Mouse (Mus musculus): ENCODE results near the gene Scg3. TPM values are rescaled to one million over a fixed set of nuclear protein-coding genes. Genes with fewer than 3 reads are reported as not detected.
A peak's percentile ranks its signal among the peaks of the same experiment; 100 is the strongest.

Gene Scg3
- polyA plus RNA-seq, 1 experiment from 2014 or later, result 5.1 TPM

- ATAC-seq (ENCODE audit: low FRiP score, low TSS enrichment) (peak; percentile 82), DNase-seq (ENCODE audit: low spot score) (peak; percentile 54)
- H3K9ac ChIP-seq (ENCODE audit: low read length), result peak within 1 kb of the TSS; percentile 59
- no peaks in the 10 kb centered on the region for H3K9me3 ChIP-seq (ENCODE audit: control insufficient read depth, low read length)
- no peak within 1 kb of the TSS for H3K27ac ChIP-seq (replicated peaks)
- H3K27me3 ChIP-seq (ENCODE audit: control insufficient read depth, insufficient read depth, low read length), result no peaks in the 10 kb centered on the region
- H3K4me2 ChIP-seq (replicated peaks; ENCODE audit: low read depth), result peak within 1 kb of the TSS; percentile 90
- H3K4me3 ChIP-seq (ENCODE audit: low read depth, low read length), result peak within 1 kb of the TSS; percentile 66
- no peaks in the 10 kb centered on the region; the same call in 1 of the 2 replicates for H3K4me1 ChIP-seq (replicated peaks; ENCODE audit: control insufficient read depth, insufficient read depth)
- under 1% methylated on average over 52 of the region's 74 CpGs for WGBS
- H3K36me3 ChIP-seq (ENCODE audit: control insufficient read depth, insufficient read depth, low read length), result no peaks in the 10 kb centered on the region
- TF ChIP-seq EP300 (optimal IDR thresholded peaks at IDR 0.05) (no peak), CTCF (IDR thresholded peaks at IDR 0.05; ENCODE audit: low read depth) (peak; percentile 49; the same call in 1 of the 2 replicates)
Measured at GRCm38 (mm10) chr9:75610571-75611493, 73.0 kb downstream of the Scg3 start, which contains the start of gene Tmod2. TSS of gene Tmod2 (minus strand) at chr9:75611325.

- DNase-seq (ENCODE audit: low spot score) (no peak), ATAC-seq (ENCODE audit: low FRiP score, low TSS enrichment) (no peak)
- Histone ChIP-seq H3K9ac (ENCODE audit: low read length) (no peak overlapping the region), H3K9me3 (ENCODE audit: control insufficient read depth, low read length) (no peaks in the 10 kb centered on the region), H3K4me1 (replicated peaks; ENCODE audit: control insufficient read depth, insufficient read depth) (no peaks in the 10 kb centered on the region; the same call in 1 of the 2 replicates), H3K4me3 (ENCODE audit: low read depth, low read length) (peak overlapping the region; percentile 66; the same call in 1 of the 2 replicates), H3K36me3 (ENCODE audit: control insufficient read depth, insufficient read depth, low read length) (no peaks in the 10 kb centered on the region), H3K27me3 (ENCODE audit: control insufficient read depth, insufficient read depth, low read length) (no peaks in the 10 kb centered on the region), H3K4me2 (replicated peaks; ENCODE audit: low read depth) (peak overlapping the region; percentile 90), H3K27ac (replicated peaks) (no peak overlapping the region)
- 29% methylated on average over 16 of the region's 16 CpGs for WGBS
- no peak for TF ChIP-seq CTCF (IDR thresholded peaks at IDR 0.05; ENCODE audit: low read depth)
- no peak for TF ChIP-seq EP300 (optimal IDR thresholded peaks at IDR 0.05)
Measured at GRCm38 (mm10) chr9:75609965-75610364, 73.9 kb downstream of the Scg3 start.

- DNase-seq (ENCODE audit: low spot score) (no peak), ATAC-seq (ENCODE audit: low FRiP score, low TSS enrichment) (no peak)
- WGBS, result 71% methylated on average over 1 of the region's 1 CpGs
- no peak for TF ChIP-seq EP300 (optimal IDR thresholded peaks at IDR 0.05)
- TF ChIP-seq CTCF (IDR thresholded peaks at IDR 0.05; ENCODE audit: low read depth), result no peak
- no peaks in the 10 kb centered on the region for H3K9me3 ChIP-seq (ENCODE audit: control insufficient read depth, low read length)
- H3K4me3 ChIP-seq (ENCODE audit: low read depth, low read length), result no peak overlapping the region
- H3K36me3 ChIP-seq (ENCODE audit: control insufficient read depth, insufficient read depth, low read length), result no peaks in the 10 kb centered on the region
- no peak overlapping the region for H3K27ac ChIP-seq (replicated peaks)
- no peak overlapping the region for H3K9ac ChIP-seq (ENCODE audit: low read length)
- H3K27me3 ChIP-seq (ENCODE audit: control insufficient read depth, insufficient read depth, low read length), result no peaks in the 10 kb centered on the region
- no peaks in the 10 kb centered on the region; the same call in 1 of the 2 replicates for H3K4me1 ChIP-seq (replicated peaks; ENCODE audit: control insufficient read depth, insufficient read depth)
- no peak overlapping the region for H3K4me2 ChIP-seq (replicated peaks; ENCODE audit: low read depth)
Measured at GRCm38 (mm10) chr9:75609505-75609904, 74.4 kb downstream of the Scg3 start.

- H3K27me3 ChIP-seq (ENCODE audit: control insufficient read depth, insufficient read depth, low read length), result no peaks in the 10 kb centered on the region
- TF ChIP-seq CTCF (IDR thresholded peaks at IDR 0.05; ENCODE audit: low read depth) (no peak), EP300 (optimal IDR thresholded peaks at IDR 0.05) (no peak)
- H3K4me3 ChIP-seq (ENCODE audit: low read depth, low read length), result no peak overlapping the region
- 83% methylated on average over 4 of the region's 4 CpGs for WGBS
- no peaks in the 10 kb centered on the region; the same call in 1 of the 2 replicates for H3K4me1 ChIP-seq (replicated peaks; ENCODE audit: control insufficient read depth, insufficient read depth)
- no peak overlapping the region for H3K27ac ChIP-seq (replicated peaks)
- DNase-seq (ENCODE audit: low spot score) (no peak), ATAC-seq (ENCODE audit: low FRiP score, low TSS enrichment) (no peak)
- H3K9ac ChIP-seq (ENCODE audit: low read length), result no peak overlapping the region
- H3K4me2 ChIP-seq (replicated peaks; ENCODE audit: low read depth), result no peak overlapping the region
- no peaks in the 10 kb centered on the region for H3K9me3 ChIP-seq (ENCODE audit: control insufficient read depth, low read length)
- no peaks in the 10 kb centered on the region for H3K36me3 ChIP-seq (ENCODE audit: control insufficient read depth, insufficient read depth, low read length)
Measured at GRCm38 (mm10) chr9:75607496-75607895, 76.4 kb downstream of the Scg3 start.

GRCm38 (mm10) chr9:75601510-75601909, 82.3 kb downstream of the Scg3 start:
- Histone ChIP-seq H3K9me3 (ENCODE audit: control insufficient read depth, low read length) (no peaks in the 10 kb centered on the region), H3K4me3 (ENCODE audit: low read depth, low read length) (no peak overlapping the region; the same call in 1 of the 2 replicates), H3K36me3 (ENCODE audit: control insufficient read depth, insufficient read depth, low read length) (no peaks in the 10 kb centered on the region), H3K9ac (ENCODE audit: low read length) (no peak overlapping the region), H3K27me3 (ENCODE audit: control insufficient read depth, insufficient read depth, low read length) (no peaks in the 10 kb centered on the region), H3K4me1 (replicated peaks; ENCODE audit: control insufficient read depth, insufficient read depth) (0 out of 2 replicates have a peak, but pooled peaks cover 2% of the 10 kb centered on the region), H3K4me2 (replicated peaks; ENCODE audit: low read depth) (peak overlapping the region; percentile 25; the same call in 1 of the 2 replicates), H3K27ac (replicated peaks) (no peak overlapping the region)
- WGBS, result 20% methylated on average over 12 of the region's 12 CpGs
- no peak for TF ChIP-seq CTCF (IDR thresholded peaks at IDR 0.05; ENCODE audit: low read depth)
- no peak for TF ChIP-seq EP300 (optimal IDR thresholded peaks at IDR 0.05)
- ATAC-seq (ENCODE audit: low FRiP score, low TSS enrichment) (peak; percentile 24; the same call in 1 of the 2 replicates), DNase-seq (ENCODE audit: low spot score) (peak; percentile 19)

All from stomach, postnatal 0 days (tissue).